Mouse (Mus musculus) thymus, adult 2 months (tissue): ENCODE results near the gene Usp2. TPM values are rescaled to one million over a fixed set of nuclear protein-coding genes. Genes with fewer than 3 reads are reported as not detected.

Experiments used
- DNase-seq: peaks from one replicate; pipeline ENCODE4 v3.0.0; 2021
- H3K27ac ChIP-seq: fragments of 200-500 bp; 2 replicates; pipeline ENCODE4 v1.5.1; 2012; ENCODE audit warnings: low read length, control low read depth; ENCODE audit not compliant: control insufficient read depth, insufficient read depth
- H3K27me3 ChIP-seq: fragments of 200-500 bp; 2 replicates; pipeline ENCODE4 v1.6.1; 2012; ENCODE audit warnings: mild to moderate bottlenecking, low read length, moderate library complexity, mixed read lengths; ENCODE audit not compliant: control insufficient read depth, insufficient read depth
- H3K36me3 ChIP-seq: fragments of 200-500 bp; 2 replicates; pipeline ENCODE4 v1.6.1; 2012; ENCODE audit warnings: mild to moderate bottlenecking, low read length, moderate library complexity; ENCODE audit not compliant: control insufficient read depth, insufficient read depth
- H3K4me1 ChIP-seq: fragments of 200-500 bp; replicated peaks from 2 replicates; pipeline ENCODE4 v1.6.1; 2012; ENCODE audit warnings: low read length; ENCODE audit not compliant: control insufficient read depth, insufficient read depth
- H3K4me3 ChIP-seq: fragments of 200-500 bp; 2 replicates; pipeline ENCODE4 v1.5.1; 2012; ENCODE audit warnings: mild to moderate bottlenecking, low read length, control low read depth, moderate library complexity; ENCODE audit not compliant: control insufficient read depth, insufficient read depth
- CTCF ChIP-seq: fragments of 200-500 bp; IDR thresholded peaks from 2 replicates; pipeline ENCODE4 v1.5.1; 2012; ENCODE audit warnings: mild to moderate bottlenecking, control low read depth, low read length, moderate library complexity, borderline replicate concordance; ENCODE audit not compliant: control insufficient read depth, poor library complexity, insufficient read depth; ENCODE audit errors: extremely low read depth
- POLR2A ChIP-seq: fragments of 200-500 bp; IDR thresholded peaks from 2 replicates; pipeline ENCODE4 v1.6.1; 2012; ENCODE audit warnings: mild to moderate bottlenecking, low read length, control low read depth, moderate library complexity; ENCODE audit not compliant: control insufficient read depth, poor library complexity, insufficient read depth; ENCODE audit errors: extremely low read depth
- WGBS: fragments of 180-500 bp; shearing (Covaris S2); methylation state at CpG from one replicate; pipeline ENCODE4 v1.1.7; 2018; 5-methylcytosine and 5-hydroxymethylcytosine counted together
- polyA plus RNA-seq: library from polyadenylated mRNA; depleted of rRNA; stranded (reverse); fragments of >200 nt; gene quantifications from 2 replicates; pipeline ENCODE4 v1.2.3, GENCODE M21; 2012

Usp2 gene
- polyA plus RNA-seq, 1 experiment, result 6.8 TPM

DNA sequence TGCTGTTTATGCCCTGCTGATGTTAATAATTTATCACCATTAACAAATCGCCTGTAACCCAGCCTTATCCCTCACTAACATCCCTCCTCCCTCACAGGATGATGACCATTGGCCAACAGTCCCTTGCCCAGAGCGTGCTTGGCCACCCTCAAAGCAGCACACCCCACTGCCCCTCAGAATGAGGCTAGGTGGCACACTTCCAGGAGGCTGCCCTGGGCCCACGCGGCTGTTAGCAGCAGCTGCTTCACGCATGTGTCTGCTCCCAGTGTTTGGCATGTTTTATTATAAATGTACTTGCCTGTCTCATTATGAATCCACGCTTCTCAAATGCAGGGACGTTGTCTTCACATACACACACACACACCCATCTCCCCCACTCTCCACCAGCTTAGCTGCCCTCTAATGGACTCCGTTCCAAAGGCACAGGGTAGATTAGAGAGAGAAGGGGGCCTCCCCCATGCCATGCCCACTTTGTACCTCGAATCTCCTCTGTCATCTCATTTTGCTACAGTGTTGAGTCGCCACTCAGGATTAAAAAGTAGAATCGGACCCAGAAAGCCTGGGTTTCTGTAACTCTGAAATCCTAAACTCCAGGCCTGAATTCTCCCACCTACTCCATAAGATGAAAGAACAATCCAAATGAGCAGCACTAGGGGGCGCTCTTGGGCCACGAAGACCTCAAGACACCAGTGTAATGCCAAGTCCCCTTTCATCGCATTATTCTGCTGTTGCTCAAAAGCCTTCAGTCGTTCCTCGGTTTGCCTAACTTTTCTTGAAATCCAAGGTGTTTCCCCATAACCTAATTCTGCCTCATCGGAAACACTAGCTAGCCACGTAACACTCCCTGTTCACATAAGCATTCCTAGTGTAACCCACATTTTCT, 59.0 kb downstream of the Usp2 start:
- TF ChIP-seq POLR2A (no peak), CTCF (no peak)
- Histone ChIP-seq H3K27ac (no peak overlapping the region), H3K4me1 (peaks cover 13% of the 10 kb centered on the region), H3K4me3 (no peak overlapping the region), H3K27me3 (no peaks in the 10 kb centered on the region), H3K36me3 (no peaks in the 10 kb centered on the region)
- peak; percentile 83 for DNase-seq
- WGBS, result 43% methylated on average over 18 of the region's 18 CpGs

DNA sequence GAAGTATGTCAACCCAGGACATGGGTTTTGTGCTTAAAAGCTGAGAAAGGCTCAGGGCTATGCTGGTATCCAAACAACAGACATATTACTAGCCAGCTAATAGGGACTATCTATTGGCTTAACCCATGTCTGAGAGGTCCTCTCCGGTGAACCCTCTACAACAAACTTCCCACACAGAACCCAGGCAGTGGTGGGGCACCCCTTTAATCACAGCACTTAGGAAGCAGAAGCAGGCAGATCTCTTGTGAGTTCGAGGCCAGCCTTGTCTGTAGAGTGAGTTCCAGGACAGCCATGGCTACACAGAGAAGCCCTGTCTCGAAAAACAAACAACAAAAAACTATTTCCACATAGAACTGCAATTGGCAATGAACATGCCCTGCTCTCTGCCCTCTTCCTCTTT, 59.9 kb downstream of the Usp2 start:
- no peak for DNase-seq
- TF ChIP-seq CTCF (no peak), POLR2A (no peak)
- no peaks in the 10 kb centered on the region for H3K27me3 ChIP-seq
- H3K4me1 ChIP-seq, result peaks cover 20% of the 10 kb centered on the region
- no peak overlapping the region for H3K27ac ChIP-seq
- H3K36me3 ChIP-seq, result no peaks in the 10 kb centered on the region
- H3K4me3 ChIP-seq, result no peak overlapping the region
- whole genome bisulfite sequencing, result 82% methylated on average over 3 of the region's 3 CpGs

DNA sequence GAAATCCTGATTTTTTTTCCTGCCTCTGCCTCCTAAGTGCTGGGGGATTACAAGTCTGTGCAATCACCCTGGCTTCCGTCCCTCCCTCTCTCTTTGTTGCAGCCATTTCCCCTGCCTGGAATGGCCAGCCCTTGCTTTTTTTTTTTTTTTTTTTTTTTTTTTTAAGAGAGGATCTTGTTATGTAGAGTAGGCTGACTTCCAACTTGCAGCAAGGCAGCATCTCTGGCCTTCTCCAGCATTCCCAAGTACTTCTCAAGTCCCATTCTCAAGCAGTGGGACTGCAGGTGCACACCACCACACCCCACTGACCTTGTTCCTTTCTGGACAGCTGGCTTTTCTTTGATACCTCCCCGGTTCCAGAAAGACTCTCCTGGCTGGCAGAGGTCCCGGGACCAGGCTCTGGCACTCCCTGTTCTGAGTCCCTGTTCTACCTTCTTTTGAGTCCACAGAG, 60.6 kb downstream of the Usp2 start:
- H3K4me3 ChIP-seq, result no peak overlapping the region
- DNase-seq, result no peak
- WGBS, result 90% methylated on average over 3 of the region's 3 CpGs
- H3K4me1 ChIP-seq, result peaks cover 20% of the 10 kb centered on the region
- H3K36me3 ChIP-seq, result no peaks in the 10 kb centered on the region
- no peak for TF ChIP-seq POLR2A
- no peak for TF ChIP-seq CTCF
- H3K27ac ChIP-seq, result no peak overlapping the region
- H3K27me3 ChIP-seq, result no peaks in the 10 kb centered on the region; the same call in 1 of the 2 replicates

DNA sequence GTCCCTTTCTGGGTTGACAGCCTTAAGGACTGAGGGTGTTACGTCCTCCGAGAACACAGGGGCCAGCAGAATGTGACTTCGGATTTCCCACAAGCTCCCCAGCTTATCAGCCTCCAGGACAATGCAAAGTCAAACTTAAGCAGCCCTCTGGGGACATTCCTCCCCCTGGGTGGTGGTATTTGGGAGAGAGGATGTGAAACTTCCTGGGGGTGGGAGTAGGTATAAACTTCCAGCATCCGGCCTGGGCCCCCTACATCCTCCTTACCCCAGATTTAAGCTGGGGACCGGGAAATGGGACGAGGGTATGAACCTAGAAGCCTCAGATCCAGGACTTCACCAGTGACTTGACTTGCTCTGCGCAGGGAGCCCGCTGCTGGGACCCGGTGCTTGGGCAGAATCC, 62.8 kb downstream of the Usp2 start:
- 38% methylated on average over 9 of the region's 9 CpGs for WGBS
- no peak for DNase-seq
- TF ChIP-seq POLR2A (no peak), CTCF (no peak)
- Histone ChIP-seq H3K27ac (no peak overlapping the region), H3K36me3 (no peaks in the 10 kb centered on the region), H3K4me1 (peaks cover 25% of the 10 kb centered on the region), H3K4me3 (peak overlapping the region; percentile 38), H3K27me3 (peaks cover 6% of the 10 kb centered on the region; the same call in 1 of the 2 replicates)

DNA sequence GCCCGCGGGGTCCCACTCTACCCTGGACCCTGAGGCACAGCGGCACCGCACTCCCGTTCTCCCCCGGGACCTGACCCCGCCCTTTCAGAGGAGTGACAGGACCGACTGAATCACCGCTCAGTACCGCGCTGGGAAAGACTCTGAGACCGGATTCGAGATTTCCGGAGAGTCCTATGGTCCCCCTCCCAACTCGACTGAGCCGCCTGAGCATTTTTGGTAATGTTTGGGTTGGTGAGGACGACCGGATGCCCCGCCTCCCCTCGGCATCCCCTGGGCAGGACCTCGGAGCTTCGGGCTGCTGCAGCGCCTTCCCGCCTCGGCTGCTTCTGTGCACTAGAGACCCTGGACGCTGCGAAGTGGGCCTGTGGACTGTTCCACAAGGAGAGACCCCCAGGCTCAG, 63.2 kb downstream of the Usp2 start:
- H3K4me1 ChIP-seq, result peaks cover 29% of the 10 kb centered on the region
- WGBS, result under 1% methylated on average over 27 of the region's 27 CpGs
- DNase-seq, result peak; percentile 81
- H3K27ac ChIP-seq, result no peak overlapping the region
- no peaks in the 10 kb centered on the region for H3K36me3 ChIP-seq
- no peak; the same call in 1 of the 2 replicates for TF ChIP-seq POLR2A
- no peak for TF ChIP-seq CTCF
- peaks cover 7% of the 10 kb centered on the region; the same call in 1 of the 2 replicates for H3K27me3 ChIP-seq
- peak overlapping the region; percentile 38 for H3K4me3 ChIP-seq

DNA sequence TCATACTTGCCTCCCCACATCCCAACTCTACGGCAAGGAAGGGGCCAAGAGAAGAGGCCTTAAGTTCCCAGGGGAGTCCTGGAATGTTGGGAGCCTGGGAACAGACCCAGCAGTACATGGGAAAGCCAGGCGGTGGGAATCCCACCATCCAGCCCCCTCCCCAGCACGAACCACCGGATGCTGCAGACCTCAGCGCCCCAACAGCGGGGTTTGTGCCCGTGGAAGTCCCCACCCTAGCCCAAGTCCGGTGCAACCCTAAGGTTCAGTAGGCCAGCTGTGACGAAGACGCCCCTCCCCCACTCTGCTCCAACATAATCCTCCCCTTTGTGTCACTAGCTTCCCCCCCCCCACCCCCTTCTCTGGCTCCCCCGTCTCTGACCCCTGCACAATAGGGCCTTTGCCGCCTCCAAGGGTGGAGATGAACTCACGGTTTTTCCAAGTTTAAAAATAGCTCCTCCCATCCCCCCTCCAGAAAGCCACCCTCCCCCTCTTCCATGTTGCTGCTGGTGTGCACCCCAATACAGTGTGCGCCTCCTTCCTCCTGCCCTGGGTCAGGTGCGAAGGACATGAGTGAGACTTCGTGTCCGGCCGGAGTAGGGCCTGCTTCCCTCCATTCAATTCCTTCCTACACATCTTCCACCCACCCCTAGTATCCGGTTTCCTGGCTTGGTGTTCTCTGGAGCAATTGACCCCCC, 63.9 kb downstream of the Usp2 start:
- H3K4me1 ChIP-seq, result peaks cover 36% of the 10 kb centered on the region
- no peak overlapping the region for H3K27ac ChIP-seq
- WGBS, result 38% methylated on average over 18 of the region's 19 CpGs
- no peak for DNase-seq
- TF ChIP-seq CTCF, result no peak
- TF ChIP-seq POLR2A, result no peak
- no peak overlapping the region; the same call in 1 of the 2 replicates for H3K4me3 ChIP-seq
- H3K27me3 ChIP-seq, result peaks cover 13% of the 10 kb centered on the region; the same call in 1 of the 2 replicates
- H3K36me3 ChIP-seq, result no peaks in the 10 kb centered on the region

DNA sequence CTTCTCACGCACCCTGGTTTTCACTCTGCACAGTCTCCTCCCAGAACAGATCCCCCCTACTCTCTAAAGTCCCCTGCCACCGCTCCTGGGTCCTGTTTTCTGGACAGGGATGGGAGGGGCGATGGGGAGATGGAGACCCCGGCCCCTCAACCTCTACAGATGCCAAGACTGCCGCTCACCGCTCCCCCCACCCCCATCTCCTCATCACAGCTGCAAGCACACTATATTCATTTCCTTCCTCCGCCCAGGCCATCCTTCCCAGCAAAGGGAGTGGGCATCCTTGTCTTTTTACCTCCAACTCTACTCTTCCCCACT, 64.4 kb downstream of the Usp2 start:
- peaks cover 13% of the 10 kb centered on the region; the same call in 1 of the 2 replicates for H3K27me3 ChIP-seq
- no peak overlapping the region for H3K4me3 ChIP-seq
- no peak overlapping the region for H3K27ac ChIP-seq
- DNase-seq, result no peak
- WGBS, result 58% methylated on average over 7 of the region's 7 CpGs
- H3K4me1 ChIP-seq, result peaks cover 39% of the 10 kb centered on the region
- TF ChIP-seq CTCF, result no peak
- no peak for TF ChIP-seq POLR2A
- H3K36me3 ChIP-seq, result no peaks in the 10 kb centered on the region
